Mouse (Mus musculus): Measurements from ENCODE around the gene Ripor3.

DNA sequence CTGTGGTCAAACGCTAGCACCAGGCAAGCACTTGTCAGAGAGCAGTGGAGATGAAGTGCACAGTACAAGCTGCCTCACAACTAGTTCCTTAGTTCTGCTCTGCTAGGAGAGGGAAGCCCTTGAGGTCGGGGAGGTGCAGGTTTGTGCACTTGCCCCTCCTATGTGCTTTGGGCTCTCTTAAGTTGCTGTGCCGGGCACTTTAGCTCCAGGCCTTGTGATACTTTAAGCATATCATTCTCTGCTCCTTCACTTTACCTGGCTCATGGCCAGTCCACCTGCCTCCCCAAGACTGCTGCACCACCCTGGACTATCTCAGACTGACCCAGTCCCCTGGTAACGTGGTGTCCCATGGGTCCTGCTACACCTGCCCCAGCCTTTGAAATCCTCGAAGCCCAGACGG is 62.4 kb downstream of the Ripor3 start:
- no peak for TF ChIP-seq POLR2A (IDR thresholded peaks at IDR 0.05; ENCODE audit: low read depth, low read length)
- TF ChIP-seq CTCF (IDR thresholded peaks at IDR 0.05; ENCODE audit: extremely low read depth, insufficient read depth, insufficient read length, insufficient replicate concordance), result no peak

Measured in spleen, adult 2 months (tissue).